Mouse (Mus musculus) bone marrow macrophage, adult 2 months (primary cell): Measurements from ENCODE around the gene Cib4.

Source experiments
- CTCF ChIP-seq: IDR thresholded peaks from 2 replicates; pipeline ENCODE4 v1.5.1; 2012; ENCODE audit warnings: low read depth, mild to moderate bottlenecking, low read length, moderate library complexity
- POLR2A ChIP-seq: IDR thresholded peaks from 2 replicates; pipeline ENCODE4 v1.6.1; 2012; ENCODE audit warnings: mild to moderate bottlenecking, low read depth, low read length, borderline replicate concordance

GRCm38 (mm10) chr5:30574367-30574766 is 28.7 kb upstream of the Cib4 start:
- TF ChIP-seq CTCF, result no peak
- TF ChIP-seq POLR2A, result no peak
